Mouse (Mus musculus) left cerebral cortex, adult 2 months (tissue): ENCODE results near the gene Vps29. TPM values are rescaled to one million over a fixed set of nuclear protein-coding genes. Genes with fewer than 3 reads are reported as not detected.

ENCODE experiments used
- DNase-seq, 2 experiments: peaks; one replicate each; pipeline ENCODE4 v3.0.0; 2021 to 2022; ENCODE audit warnings: low spot score in 2 of 2, mixed read lengths in 1 of 2; ENCODE audit errors: extremely low spot score in 1 of 2
- H3K27ac ChIP-seq: fragments of 200-600 bp; 2 replicates; pipeline ENCODE4 v1.8.1; 2022
- H3K4me3 ChIP-seq: fragments of 200-600 bp; 2 replicates; pipeline ENCODE4 v1.8.1; 2022
- CTCF ChIP-seq: fragments of 200-600 bp; IDR thresholded peaks from 2 replicates; pipeline ENCODE4 v1.8.1; 2022; ENCODE audit warnings: antibody characterized with exemption, mild to moderate bottlenecking, moderate library complexity
- intact Hi-C: fragments of 180-260 bp; cut with DNase I; formaldehyde crosslinking; loops from one replicate; pipeline ENCODE4 v1.15.1; 2025
- total RNA-seq, 2 experiments: library from RNA; stranded (reverse); gene quantifications; 2 replicates each; pipeline ENCODE4 v1.2.3; 2021

Vps29 gene
- total RNA-seq, 2 experiments from 2014 or later = 180 to 190 TPM

- intact Hi-C loops = loop anchor here (5.0 kb wide), 1 partner anchor 324 kb away; no protein-coding TSS in a partner anchor
- no peak overlapping the region for H3K27ac ChIP-seq
- DNase-seq = no peak
- H3K4me3 ChIP-seq = no peak overlapping the region
- TF ChIP-seq CTCF = no peak
These were observed 49.2 kb downstream of the Vps29 start for GRCm38 (mm10) chr5:122403362-122403761.

GRCm38 (mm10) chr5:122405537-122405936, 51.4 kb downstream of the Vps29 start:
- intact Hi-C loops = no loop called here
- Histone ChIP-seq H3K27ac (no peak overlapping the region), H3K4me3 (no peak overlapping the region)
- no peak for TF ChIP-seq CTCF
- DNase-seq = no peak

GRCm38 (mm10) chr5:122409692-122410645, 55.8 kb downstream of the Vps29 start:
- no peak for DNase-seq
- peak; percentile 30 for TF ChIP-seq CTCF
- intact Hi-C loops = no loop called here
- H3K4me3 ChIP-seq = no peak overlapping the region
- no peak overlapping the region for H3K27ac ChIP-seq

- no peak overlapping the region for H3K4me3 ChIP-seq
- intact Hi-C loops = no loop called here
- H3K27ac ChIP-seq = no peak overlapping the region
- no peak for DNase-seq
- no peak for TF ChIP-seq CTCF
These were observed 57.7 kb downstream of the Vps29 start for GRCm38 (mm10) chr5:122411892-122412291.

GRCm38 (mm10) chr5:122412826-122413225, 58.7 kb downstream of the Vps29 start:
- no peak for TF ChIP-seq CTCF
- DNase-seq = no peak
- no peak overlapping the region for H3K27ac ChIP-seq
- H3K4me3 ChIP-seq = no peak overlapping the region
- intact Hi-C loops = no loop called here

- H3K27ac ChIP-seq = no peak overlapping the region
- no peak for TF ChIP-seq CTCF
- no peak for DNase-seq
- intact Hi-C loops = no loop called here
- H3K4me3 ChIP-seq = no peak overlapping the region
These were observed 60.2 kb downstream of the Vps29 start for GRCm38 (mm10) chr5:122414351-122414750.

Other genes with a start within 250 kb of the Vps29 start
- 1 to 10 TPM in 1 of 2 experiments, under 1 TPM in 1; 0.66 to 1.1 TPM for gene Ccdc63, start 213.5 kb upstream of the Vps29 start, total RNA-seq
- gene Ppp1cc, start 196.1 kb upstream of the Vps29 start, total RNA-seq = 100 to 1,000 TPM; 176 to 195 TPM
- 1 to 10 TPM; 2.1 to 2.2 TPM for gene Hvcn1, start 147.6 kb upstream of the Vps29 start, total RNA-seq
- 10 to 100 TPM; 13.5 to 13.7 TPM for gene Tctn1, start 89.9 kb upstream of the Vps29 start, total RNA-seq
- 10 to 100 TPM; 41.2 to 42.5 TPM for gene Pptc7, start 70.0 kb upstream of the Vps29 start, total RNA-seq
- gene Rad9b, start 136 bp upstream of the Vps29 start, total RNA-seq = 1 to 10 TPM; 3.1 to 4.0 TPM
- gene Gpn3, start 17.5 kb downstream of the Vps29 start, total RNA-seq = 10 to 100 TPM; 24.9 to 27.5 TPM
- gene Fam216a, start 18.0 kb downstream of the Vps29 start, total RNA-seq = 10 to 100 TPM; 68.0 to 73.4 TPM
- 100 to 1,000 TPM; 200 to 216 TPM for gene Arpc3, start 37.5 kb downstream of the Vps29 start, total RNA-seq
- 10 to 100 TPM; 28.6 to 29.5 TPM for gene Anapc7, start 67.3 kb downstream of the Vps29 start, total RNA-seq
- gene Atp2a2, start 147.9 kb downstream of the Vps29 start, total RNA-seq = 100 to 1,000 TPM; 670 to 735 TPM